Mouse (Mus musculus) ES-E14 (cell line): ENCODE measurements around the gene Rbm12. TPM values are rescaled to one million over a fixed set of nuclear protein-coding genes. Genes with fewer than 3 reads are reported as not detected.
A peak's percentile ranks its signal among the peaks of the same experiment; 100 is the strongest.

Source experiments
- DNase-seq: peaks from one replicate; pipeline ENCODE4 v3.0.0-alpha.2; 2013; ENCODE audit warnings: low read depth, low spot score
- H3K27ac ChIP-seq: 2 replicates; pipeline ENCODE4 v1.5.1; 2012; ENCODE audit warnings: low read depth, mild to moderate bottlenecking, low read length, moderate library complexity, mixed read lengths; ENCODE audit not compliant: poor library complexity, insufficient read depth, severe bottlenecking
- H3K36me3 ChIP-seq: 2 replicates; pipeline ENCODE4 v1.6.1; 2012; ENCODE audit warnings: mild to moderate bottlenecking, low read length, moderate library complexity, mixed read lengths; ENCODE audit not compliant: control insufficient read depth, poor library complexity, insufficient read depth, severe bottlenecking
- H3K4me1 ChIP-seq, 2 experiments: fragments of 150-350 bp in 1 of 2; sonication (generic) in 1 of 2; 2 replicates each; pipeline ENCODE4 v1.6.1; 2012; ENCODE audit warnings: low read length in 2 of 2, mild to moderate bottlenecking in 1 of 2, mixed read lengths in 1 of 2; ENCODE audit not compliant: control insufficient read depth in 2 of 2, insufficient read depth in 2 of 2, poor library complexity in 1 of 2
- H3K4me3 ChIP-seq, 2 experiments: fragments of 150-350 bp in 1 of 2; sonication (generic) in 1 of 2; 2 replicates each; pipeline ENCODE4 v1.5.1; 2012; ENCODE audit warnings: low read length in 2 of 2, low read depth in 1 of 2, mild to moderate bottlenecking in 1 of 2, mixed read lengths in 1 of 2; ENCODE audit not compliant: insufficient read depth in 1 of 2, poor library complexity in 1 of 2, severe bottlenecking in 1 of 2
- H3K9ac ChIP-seq: 2 replicates; pipeline ENCODE4 v1.6.1; 2012; ENCODE audit warnings: low read depth, mild to moderate bottlenecking, low read length, mixed read lengths; ENCODE audit not compliant: poor library complexity, insufficient read depth, severe bottlenecking
- H3K9me3 ChIP-seq: fragments of 150-350 bp; sonication (generic); 2 replicates; pipeline ENCODE4 v1.6.1; 2012; ENCODE audit warnings: low read depth, mild to moderate bottlenecking, low read length; ENCODE audit not compliant: control insufficient read depth, insufficient read depth
- CHD2 ChIP-seq: IDR thresholded peaks from 2 replicates; pipeline ENCODE4 v1.6.1; 2014; ENCODE audit warnings: mild to moderate bottlenecking, low read depth, low read length, inconsistent platforms
- HCFC1 ChIP-seq: IDR thresholded peaks from 2 replicates; pipeline ENCODE4 v1.6.1; 2012; ENCODE audit warnings: low read length, inconsistent platforms, borderline replicate concordance; ENCODE audit not compliant: insufficient read depth
- MAFK ChIP-seq: IDR thresholded peaks from 2 replicates; pipeline ENCODE4 v1.6.1; 2014; ENCODE audit warnings: mild to moderate bottlenecking, low read depth, low read length, inconsistent platforms; ENCODE audit not compliant: insufficient read depth
- ZC3H11A ChIP-seq: IDR thresholded peaks from 2 replicates; pipeline ENCODE4 v1.6.1; 2012; ENCODE audit warnings: low read depth, mild to moderate bottlenecking, inconsistent platforms, low read length, borderline replicate concordance
- ZNF384 ChIP-seq: IDR thresholded peaks from 2 replicates; pipeline ENCODE4 v1.6.1; 2012; ENCODE audit warnings: low read depth, low read length, inconsistent platforms
- in situ Hi-C, 2 experiments: fragments of 600-800 bp; cut with MboI; formaldehyde crosslinking; loops; one replicate each; pipeline ENCODE4 v1.15.1; 2025; ENCODE audit warnings: low sequenced_read_pairs in 2 of 2, inconsistent platforms in 1 of 2; ENCODE audit not compliant: unreplicated experiment in 2 of 2
- total RNA-seq: library from RNA; depleted of rRNA; stranded (reverse); fragments of 300-350 nt; gene quantifications from 2 replicates; pipeline ENCODE4 v1.2.3, GENCODE M21; 2012; rRNA removed

The Rbm12 gene
- total RNA-seq, 1 experiment, result 22.1 TPM

GRCm38 (mm10) chr2:156052816-156053215 is 59.0 kb downstream of the Rbm12 start, which contains the start of gene Fer1l4:
TSS of gene Fer1l4 (minus strand) at chr2:156052947.
- in situ Hi-C loops, result no loop called here
- no peak for DNase-seq
- Histone ChIP-seq H3K27ac (no peak within 1 kb of the TSS), H3K4me1 (peaks cover 0 to 2% of the 10 kb centered on the region in 2 experiments; a peak in 1 of 4 replicates), H3K36me3 (no peaks in the 10 kb centered on the region), H3K4me3 (no peak within 1 kb of the TSS), H3K9ac (no peak within 1 kb of the TSS), H3K9me3 (no peaks in the 10 kb centered on the region)
- TF ChIP-seq ZC3H11A (no peak), MAFK (no peak), HCFC1 (no peak), ZNF384 (no peak)

GRCm38 (mm10) chr2:156047929-156048328 is 63.8 kb downstream of the Rbm12 start:
- Histone ChIP-seq H3K9ac (0 out of 2 replicates have a peak overlapping the region, but pooled peaks have one; percentile 1), H3K36me3 (no peaks in the 10 kb centered on the region), H3K4me3 (no peak overlapping the region; a peak in 1 of 4 replicates), H3K4me1 (peaks cover 0 to 4% of the 10 kb centered on the region in 2 experiments; a peak in 1 of 4 replicates), H3K27ac (no peak overlapping the region), H3K9me3 (no peaks in the 10 kb centered on the region)
- in situ Hi-C loops, result no loop called here
- TF ChIP-seq HCFC1 (no peak), MAFK (no peak), CHD2 (no peak), ZNF384 (no peak), ZC3H11A (no peak)
- DNase-seq, result peak; percentile 51

- Histone ChIP-seq H3K4me3 (no peak overlapping the region), H3K4me1 (peaks cover 0 to 4% of the 10 kb centered on the region in 2 experiments; a peak in 1 of 4 replicates), H3K36me3 (no peaks in the 10 kb centered on the region), H3K27ac (no peak overlapping the region), H3K9me3 (no peaks in the 10 kb centered on the region), H3K9ac (no peak overlapping the region)
- TF ChIP-seq CHD2 (no peak), ZNF384 (no peak), HCFC1 (no peak), MAFK (no peak)
- in situ Hi-C loops, result no loop called here
- DNase-seq, result no peak
Measured at GRCm38 (mm10) chr2:156042903-156043302, 68.9 kb downstream of the Rbm12 start.

Other genes starting within 250 kb of the Rbm12 start
- gene Uqcc1, start 181.7 kb downstream of the Rbm12 start, total RNA-seq, result 61.7 and 81.6 TPM in 2 replicates
- not detected in 2 replicates for gene Gm15557, start 171.2 kb downstream of the Rbm12 start, total RNA-seq
- gene Gdf5, start 166.6 kb downstream of the Rbm12 start, total RNA-seq, result 0.09 and 0.11 TPM in 2 replicates
- 22.2 and 24.2 TPM in 2 replicates for gene Cep250, start 155.5 kb downstream of the Rbm12 start, total RNA-seq
- gene 6430550D23Rik, start 104.0 kb downstream of the Rbm12 start, total RNA-seq, result 0.98 and 1.5 TPM in 2 replicates
- 134 and 213 TPM in 2 replicates for gene Ergic3, start 103.9 kb downstream of the Rbm12 start, total RNA-seq
- gene Fer1l4, start 59.0 kb downstream of the Rbm12 start, total RNA-seq, result 0.22 and 0.26 TPM in 2 replicates
- gene Spag4, start 46.8 kb downstream of the Rbm12 start, total RNA-seq, result 1.9 and 2.6 TPM in 2 replicates
- 42.8 and 66.1 TPM in 2 replicates for gene Cpne1, start within 50 bp of the Rbm12 start, total RNA-seq
- gene Gm28036, start 15.1 kb upstream of the Rbm12 start, total RNA-seq, result 19.5 and 23.0 TPM in 2 replicates
- gene Romo1, start 32.1 kb upstream of the Rbm12 start, total RNA-seq, result 211 and 216 TPM in 2 replicates
- gene Nfs1, start 32.2 kb upstream of the Rbm12 start, total RNA-seq, result 40.2 and 41.6 TPM in 2 replicates
- gene Rbm39, start 68.3 kb upstream of the Rbm12 start, total RNA-seq, result 399 and 411 TPM in 2 replicates
- 44.1 and 51.9 TPM in 2 replicates for gene Phf20, start 84.5 kb upstream of the Rbm12 start, total RNA-seq
- 1.6 and 2.9 TPM in 2 replicates for gene Cnbd2, start 200.3 kb upstream of the Rbm12 start, total RNA-seq
- gene Scand1, start 200.7 kb upstream of the Rbm12 start, total RNA-seq, result 26.0 and 27.9 TPM in 2 replicates